Mouse (Mus musculus) ES-E14 (cell line): ENCODE measurements around the gene Grhl3. TPM values are rescaled to one million over a fixed set of nuclear protein-coding genes. Genes with fewer than 3 reads are reported as not detected.

Experiments
- DNase-seq: peaks from one replicate; pipeline ENCODE4 v3.0.0-alpha.2; 2013; ENCODE audit warnings: low read depth, low spot score
- H3K27ac ChIP-seq: 2 replicates; pipeline ENCODE4 v1.5.1; 2012; ENCODE audit warnings: low read depth, mild to moderate bottlenecking, low read length, moderate library complexity, mixed read lengths; ENCODE audit not compliant: poor library complexity, insufficient read depth, severe bottlenecking
- H3K36me3 ChIP-seq: 2 replicates; pipeline ENCODE4 v1.6.1; 2012; ENCODE audit warnings: mild to moderate bottlenecking, low read length, moderate library complexity, mixed read lengths; ENCODE audit not compliant: control insufficient read depth, poor library complexity, insufficient read depth, severe bottlenecking
- H3K4me1 ChIP-seq, 2 experiments: fragments of 150-350 bp in 1 of 2; sonication (generic) in 1 of 2; 2 replicates each; pipeline ENCODE4 v1.6.1; 2012; ENCODE audit warnings: low read length in 2 of 2, mild to moderate bottlenecking in 1 of 2, mixed read lengths in 1 of 2; ENCODE audit not compliant: control insufficient read depth in 2 of 2, insufficient read depth in 2 of 2, poor library complexity in 1 of 2
- H3K4me3 ChIP-seq, 2 experiments: fragments of 150-350 bp in 1 of 2; sonication (generic) in 1 of 2; 2 replicates each; pipeline ENCODE4 v1.5.1; 2012; ENCODE audit warnings: low read length in 2 of 2, low read depth in 1 of 2, mild to moderate bottlenecking in 1 of 2, mixed read lengths in 1 of 2; ENCODE audit not compliant: insufficient read depth in 1 of 2, poor library complexity in 1 of 2, severe bottlenecking in 1 of 2
- H3K9ac ChIP-seq: 2 replicates; pipeline ENCODE4 v1.6.1; 2012; ENCODE audit warnings: low read depth, mild to moderate bottlenecking, low read length, mixed read lengths; ENCODE audit not compliant: poor library complexity, insufficient read depth, severe bottlenecking
- H3K9me3 ChIP-seq: fragments of 150-350 bp; sonication (generic); 2 replicates; pipeline ENCODE4 v1.6.1; 2012; ENCODE audit warnings: low read depth, mild to moderate bottlenecking, low read length; ENCODE audit not compliant: control insufficient read depth, insufficient read depth
- CHD2 ChIP-seq: IDR thresholded peaks from 2 replicates; pipeline ENCODE4 v1.6.1; 2014; ENCODE audit warnings: mild to moderate bottlenecking, low read depth, low read length, inconsistent platforms
- HCFC1 ChIP-seq: IDR thresholded peaks from 2 replicates; pipeline ENCODE4 v1.6.1; 2012; ENCODE audit warnings: low read length, inconsistent platforms, borderline replicate concordance; ENCODE audit not compliant: insufficient read depth
- MAFK ChIP-seq: IDR thresholded peaks from 2 replicates; pipeline ENCODE4 v1.6.1; 2014; ENCODE audit warnings: mild to moderate bottlenecking, low read depth, low read length, inconsistent platforms; ENCODE audit not compliant: insufficient read depth
- ZC3H11A ChIP-seq: IDR thresholded peaks from 2 replicates; pipeline ENCODE4 v1.6.1; 2012; ENCODE audit warnings: low read depth, mild to moderate bottlenecking, inconsistent platforms, low read length, borderline replicate concordance
- ZNF384 ChIP-seq: IDR thresholded peaks from 2 replicates; pipeline ENCODE4 v1.6.1; 2012; ENCODE audit warnings: low read depth, low read length, inconsistent platforms
- in situ Hi-C, 2 experiments: fragments of 600-800 bp; cut with MboI; formaldehyde crosslinking; loops; one replicate each; pipeline ENCODE4 v1.15.1; 2025; ENCODE audit warnings: low sequenced_read_pairs in 2 of 2, inconsistent platforms in 1 of 2; ENCODE audit not compliant: unreplicated experiment in 2 of 2
- total RNA-seq: library from RNA; depleted of rRNA; stranded (reverse); fragments of 300-350 nt; gene quantifications from 2 replicates; pipeline ENCODE4 v1.2.3, GENCODE M21; 2012

The Grhl3 gene
- total RNA-seq, 1 experiment = 6.7 TPM

GRCm38 (mm10) chr4:135530270-135530669 lies 43.2 kb downstream of the Grhl3 start:
- in situ Hi-C loops = no loop called here
- Histone ChIP-seq H3K27ac (no peak overlapping the region), H3K4me3 (no peak overlapping the region), H3K4me1 (peaks cover 3 to 17% of the 10 kb centered on the region in 2 experiments; a peak in 3 of 4 replicates), H3K36me3 (no peaks in the 10 kb centered on the region), H3K9me3 (no peaks in the 10 kb centered on the region), H3K9ac (no peak overlapping the region)
- TF ChIP-seq MAFK (no peak), ZC3H11A (peak; percentile 61; the same call in 1 of the 2 replicates)
- DNase-seq = no peak

GRCm38 (mm10) chr4:135526039-135526710 lies 47.3 kb downstream of the Grhl3 start:
- Histone ChIP-seq H3K9me3 (no peaks in the 10 kb centered on the region), H3K36me3 (no peaks in the 10 kb centered on the region), H3K27ac (no peak overlapping the region), H3K9ac (no peak overlapping the region), H3K4me1 (peaks cover 0 to 11% of the 10 kb centered on the region in 2 experiments; a peak in 1 of 4 replicates), H3K4me3 (no peak overlapping the region)
- DNase-seq = no peak
- no peak for TF ChIP-seq MAFK
- TF ChIP-seq CHD2 = no peak
- no peak for TF ChIP-seq ZC3H11A
- no peak for TF ChIP-seq HCFC1
- TF ChIP-seq ZNF384 = no peak
- in situ Hi-C loops = loop anchor here in 1 of 2 experiments (10.0 kb wide), 1 partner anchor 139 kb away; no protein-coding TSS in a partner anchor

DNA sequence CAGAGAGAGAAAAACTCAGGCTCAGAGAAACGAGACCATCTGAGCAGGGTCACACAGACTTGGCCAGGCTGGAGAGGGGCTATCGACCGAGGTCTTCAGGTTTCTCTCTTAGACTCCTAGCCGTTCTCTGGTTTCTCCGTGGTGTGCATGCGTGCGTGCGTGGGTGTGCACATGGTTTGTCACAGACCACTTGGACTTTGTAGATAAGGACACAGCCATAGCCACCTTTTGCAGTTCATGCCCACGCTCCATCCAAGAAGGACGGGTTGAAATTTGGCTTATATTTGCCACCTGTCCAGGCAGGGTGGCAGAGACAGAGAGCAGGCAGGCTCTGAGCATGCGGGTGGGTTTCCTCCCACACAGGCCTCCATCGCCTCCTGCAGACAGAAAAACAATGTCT lies 48.4 kb downstream of the Grhl3 start:
- Histone ChIP-seq H3K9ac (no peak overlapping the region; the same call in 1 of the 2 replicates), H3K4me3 (peak overlapping the region in 1 of 2 experiments; percentile 15; a peak in 2 of 4 replicates), H3K36me3 (no peaks in the 10 kb centered on the region), H3K4me1 (peaks cover 3 to 11% of the 10 kb centered on the region in 2 experiments; a peak in 2 of 4 replicates), H3K9me3 (no peaks in the 10 kb centered on the region), H3K27ac (no peak overlapping the region)
- in situ Hi-C loops = loop anchor here in 1 of 2 experiments (10.0 kb wide), 1 partner anchor 140 kb away; no protein-coding TSS in a partner anchor
- TF ChIP-seq ZNF384 = no peak
- no peak for TF ChIP-seq ZC3H11A
- no peak for TF ChIP-seq CHD2
- no peak for TF ChIP-seq MAFK
- no peak for DNase-seq

DNA sequence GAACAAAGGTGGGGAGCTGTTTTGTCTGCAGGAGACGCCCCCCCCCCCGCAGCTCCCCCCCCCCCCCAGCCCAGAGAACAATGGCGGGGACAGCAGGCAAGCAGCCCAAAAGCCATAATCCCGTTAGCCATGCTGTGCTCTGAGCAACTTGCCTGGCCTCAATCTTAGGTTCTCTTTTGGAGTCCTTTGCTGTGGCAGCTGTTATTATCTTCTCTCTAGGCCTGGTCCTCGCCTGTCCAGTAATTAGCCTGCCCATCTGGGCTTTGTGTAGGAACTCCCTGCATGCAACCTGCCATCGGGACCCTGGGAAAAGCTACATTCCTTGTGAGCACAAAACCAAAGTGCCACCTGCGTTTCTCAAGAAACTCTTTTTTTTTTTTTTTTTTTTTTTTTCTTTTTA lies 49.5 kb downstream of the Grhl3 start:
- Histone ChIP-seq H3K4me3 (no peak overlapping the region), H3K4me1 (peaks cover 3 to 11% of the 10 kb centered on the region in 2 experiments; a peak in 2 of 4 replicates), H3K36me3 (no peaks in the 10 kb centered on the region), H3K9ac (no peak overlapping the region), H3K27ac (no peak overlapping the region), H3K9me3 (no peaks in the 10 kb centered on the region)
- in situ Hi-C loops = loop anchor here in 1 of 2 experiments (10.0 kb wide), 1 partner anchor 141 kb away; no protein-coding TSS in a partner anchor
- TF ChIP-seq ZC3H11A = no peak
- DNase-seq = no peak

GRCm38 (mm10) chr4:135520421-135520820 lies 53.0 kb downstream of the Grhl3 start:
- H3K9me3 ChIP-seq = no peaks in the 10 kb centered on the region
- H3K4me3 ChIP-seq = no peak overlapping the region
- H3K36me3 ChIP-seq = no peaks in the 10 kb centered on the region
- DNase-seq = no peak
- peaks cover 3 to 9% of the 10 kb centered on the region in 2 experiments; a peak in 2 of 4 replicates for H3K4me1 ChIP-seq
- in situ Hi-C loops = loop anchor here in 1 of 2 experiments (10.0 kb wide), 1 partner anchor 144 kb away; no protein-coding TSS in a partner anchor
- no peak overlapping the region for H3K27ac ChIP-seq
- H3K9ac ChIP-seq = no peak overlapping the region
- TF ChIP-seq ZC3H11A (no peak), CHD2 (no peak), MAFK (no peak), ZNF384 (no peak), HCFC1 (no peak)
